Mouse (Mus musculus) liver, postnatal 0 days (tissue): Measurements from ENCODE around the gene Gjd3. TPM values are rescaled to one million over a fixed set of nuclear protein-coding genes. Genes with fewer than 3 reads are reported as not detected.

Experiments used
- ATAC-seq: fragments of 200-750 bp; cut with Nextera tagmentation; 2 replicates; pipeline ENCODE4 v1.8.0; 2017; ENCODE audit warnings: mild to moderate bottlenecking, moderate library complexity
- DNase-seq: peaks from one replicate; pipeline ENCODE4 v3.0.0-alpha.2; 2016
- H3K27ac ChIP-seq: fragments of 300-500 bp; sonication (generic); 2 replicates; pipeline ENCODE4 v1.5.1; 2014; ENCODE audit warnings: antibody characterized with exemption, moderate library complexity, mild to moderate bottlenecking, low read depth
- H3K27me3 ChIP-seq: fragments of 300-500 bp; sonication (generic); 2 replicates; pipeline ENCODE4 v1.6.1; 2014; ENCODE audit warnings: low read length, control low read depth, mixed read lengths; ENCODE audit not compliant: insufficient read depth
- H3K36me3 ChIP-seq: fragments of 300-500 bp; sonication (generic); replicated peaks from 2 replicates; pipeline ENCODE4 v1.6.1; 2014; ENCODE audit warnings: mild to moderate bottlenecking, control low read depth, low read length, moderate library complexity, mixed read lengths; ENCODE audit not compliant: insufficient read depth
- H3K4me1 ChIP-seq: fragments of 300-500 bp; sonication (generic); 2 replicates; pipeline ENCODE4 v1.6.1; 2014; ENCODE audit warnings: antibody characterized with exemption, mild to moderate bottlenecking, control low read depth; ENCODE audit not compliant: insufficient read depth
- H3K4me2 ChIP-seq: fragments of 300-500 bp; sonication (generic); 2 replicates; pipeline ENCODE4 v1.6.1; 2014; ENCODE audit warnings: low read depth, mild to moderate bottlenecking, low read length, moderate library complexity, mixed read lengths
- H3K4me3 ChIP-seq: fragments of 300-500 bp; sonication (generic); 2 replicates; pipeline ENCODE4 v1.5.1; 2014; ENCODE audit warnings: low read depth, low read length
- H3K9ac ChIP-seq: fragments of 300-500 bp; sonication (generic); replicated peaks from 2 replicates; pipeline ENCODE4 v1.6.1; 2014; ENCODE audit warnings: mild to moderate bottlenecking, moderate library complexity
- H3K9me3 ChIP-seq: fragments of 300-500 bp; sonication (generic); 2 replicates; pipeline ENCODE4 v1.6.1; 2016; ENCODE audit warnings: mild to moderate bottlenecking, control low read depth, low read length, mixed read lengths
- CTCF ChIP-seq: sonication (generic); IDR thresholded peaks from 2 replicates; pipeline ENCODE4 v1.5.1; 2016; ENCODE audit warnings: antibody characterized with exemption, low read depth
- EP300 ChIP-seq: IDR thresholded peaks from 2 replicates; pipeline ENCODE4 v1.6.1; 2016; ENCODE audit warnings: antibody characterized with exemption, low read depth, mild to moderate bottlenecking
- WGBS: fragments of 180-500 bp; shearing (Covaris S2); extraction: QIAGEN DNeasy Blood & Tissue Kit; methylation state at CpG from one replicate; pipeline ENCODE4 v1.1.7; 2014; ENCODE audit not compliant: insufficient replicate concordance; 5-methylcytosine and 5-hydroxymethylcytosine counted together
- polyA plus RNA-seq: library from polyadenylated mRNA; unstranded; fragments of >200 nt; fragmentation: Nextera tagmentation; extraction: Ambion mirVana; gene quantifications from 2 replicates; pipeline ENCODE4 v1.2.1, GENCODE M21; 2015

The Gjd3 gene
- polyA plus RNA-seq, 1 experiment from 2014 or later, result not detected

- peak; percentile 87 for DNase-seq
- 7% methylated on average over 15 of the region's 15 CpGs for WGBS
- peak overlapping the region; percentile 57 for H3K9ac ChIP-seq
- peak; percentile 52 for ATAC-seq
- no peak for TF ChIP-seq CTCF
- peak; percentile 57; the same call in 1 of the 2 replicates for TF ChIP-seq EP300
- H3K9me3 ChIP-seq, result no peaks in the 10 kb centered on the region
- H3K4me3 ChIP-seq, result peak overlapping the region; percentile 35
- peaks cover 78% of the 10 kb centered on the region for H3K4me1 ChIP-seq
- H3K4me2 ChIP-seq, result peak overlapping the region; percentile 83
- H3K27me3 ChIP-seq, result peaks cover 3% of the 10 kb centered on the region; the same call in 1 of the 2 replicates
- peak overlapping the region; percentile 77 for H3K27ac ChIP-seq
- H3K36me3 ChIP-seq, result no peaks in the 10 kb centered on the region
These were observed 40.8 kb downstream of the Gjd3 start for GRCm38 (mm10) chr11:98941826-98942550.

GRCm38 (mm10) chr11:98941341-98941825 lies 41.4 kb downstream of the Gjd3 start:
- H3K4me1 ChIP-seq, result peaks cover 84% of the 10 kb centered on the region
- DNase-seq, result no peak
- TF ChIP-seq EP300, result no peak
- no peak for TF ChIP-seq CTCF

GRCm38 (mm10) chr11:98940776-98941175 lies 42.0 kb downstream of the Gjd3 start:
- H3K4me1 ChIP-seq, result peaks cover 84% of the 10 kb centered on the region
- TF ChIP-seq CTCF, result no peak
- no peak for TF ChIP-seq EP300
- no peaks in the 10 kb centered on the region for H3K36me3 ChIP-seq
- H3K9me3 ChIP-seq, result no peaks in the 10 kb centered on the region
- H3K27me3 ChIP-seq, result peaks cover 12% of the 10 kb centered on the region
- peak overlapping the region; percentile 57 for H3K9ac ChIP-seq
- H3K4me2 ChIP-seq, result peak overlapping the region; percentile 83
- H3K4me3 ChIP-seq, result peak overlapping the region; percentile 35; the same call in 1 of the 2 replicates
- ATAC-seq (no peak), DNase-seq (no peak)
- peak overlapping the region; percentile 77; the same call in 1 of the 2 replicates for H3K27ac ChIP-seq
- 84% methylated on average over 3 of the region's 3 CpGs for WGBS

More at GRCm38 (mm10) chr11:98941341-98941825, 41.4 kb downstream of the Gjd3 start:
- H3K4me3 ChIP-seq, result peak overlapping the region; percentile 35
- H3K27me3 ChIP-seq, result peaks cover 6% of the 10 kb centered on the region
- H3K4me2 ChIP-seq, result peak overlapping the region; percentile 83
- WGBS, result 4% methylated on average over 12 of the region's 12 CpGs
- H3K27ac ChIP-seq, result peak overlapping the region; percentile 77
- no peaks in the 10 kb centered on the region for H3K9me3 ChIP-seq
- H3K9ac ChIP-seq, result peak overlapping the region; percentile 57
- H3K36me3 ChIP-seq, result no peaks in the 10 kb centered on the region
- no peak for ATAC-seq

- peaks cover 81% of the 10 kb centered on the region for H3K4me1 ChIP-seq
- no peak overlapping the region for H3K4me3 ChIP-seq
- no peaks in the 10 kb centered on the region for H3K36me3 ChIP-seq
- H3K4me2 ChIP-seq, result peak overlapping the region; percentile 83
- no peak for ATAC-seq
- no peak for DNase-seq
- peak overlapping the region; percentile 77; the same call in 1 of the 2 replicates for H3K27ac ChIP-seq
- no peak for TF ChIP-seq CTCF
- TF ChIP-seq EP300, result no peak
- peak overlapping the region; percentile 57; the same call in 1 of the 2 replicates for H3K9ac ChIP-seq
- 60% methylated on average over 11 of the region's 11 CpGs for WGBS
- H3K9me3 ChIP-seq, result no peaks in the 10 kb centered on the region
- peaks cover 16% of the 10 kb centered on the region for H3K27me3 ChIP-seq
These were observed 42.7 kb downstream of the Gjd3 start for GRCm38 (mm10) chr11:98939953-98940641.

- peak overlapping the region; percentile 83 for H3K4me2 ChIP-seq
- no peak overlapping the region for H3K27ac ChIP-seq
- DNase-seq (no peak), ATAC-seq (no peak)
- peaks cover 74% of the 10 kb centered on the region for H3K4me1 ChIP-seq
- 54% methylated on average over 15 of the region's 15 CpGs for WGBS
- H3K9ac ChIP-seq, result peak overlapping the region; percentile 50; the same call in 1 of the 2 replicates
- no peaks in the 10 kb centered on the region for H3K9me3 ChIP-seq
- peaks cover 16% of the 10 kb centered on the region for H3K27me3 ChIP-seq
- H3K36me3 ChIP-seq, result no peaks in the 10 kb centered on the region
- no peak overlapping the region for H3K4me3 ChIP-seq
- no peak for TF ChIP-seq CTCF
- no peak for TF ChIP-seq EP300
These were observed 43.5 kb downstream of the Gjd3 start for GRCm38 (mm10) chr11:98939084-98939952.

GRCm38 (mm10) chr11:98938701-98939083 lies 44.1 kb downstream of the Gjd3 start:
- Histone ChIP-seq H3K4me3 (peak overlapping the region; percentile 51), H3K36me3 (no peaks in the 10 kb centered on the region), H3K9ac (peak overlapping the region; percentile 50), H3K4me1 (peaks cover 67% of the 10 kb centered on the region), H3K27ac (no peak overlapping the region), H3K27me3 (peaks cover 16% of the 10 kb centered on the region), H3K4me2 (peak overlapping the region; percentile 83), H3K9me3 (no peaks in the 10 kb centered on the region)
- no peak for ATAC-seq
- TF ChIP-seq EP300 (no peak), CTCF (no peak)
- 41% methylated on average over 7 of the region's 7 CpGs for WGBS
- no peak for DNase-seq
